Mouse (Mus musculus): ENCODE data around the gene Acap1. TPM values are rescaled to one million over a fixed set of nuclear protein-coding genes. Genes with fewer than 3 reads are reported as not detected.
"Not testable (repeated sequence)": the region's sequence is repeated elsewhere in the genome, so short reads cannot be mapped to it uniquely, and the experiment has no call there.

Acap1 gene
- polyA plus RNA-seq (2012; rRNA removed) = 2.0 and 2.5 TPM in 2 replicates

DNA sequence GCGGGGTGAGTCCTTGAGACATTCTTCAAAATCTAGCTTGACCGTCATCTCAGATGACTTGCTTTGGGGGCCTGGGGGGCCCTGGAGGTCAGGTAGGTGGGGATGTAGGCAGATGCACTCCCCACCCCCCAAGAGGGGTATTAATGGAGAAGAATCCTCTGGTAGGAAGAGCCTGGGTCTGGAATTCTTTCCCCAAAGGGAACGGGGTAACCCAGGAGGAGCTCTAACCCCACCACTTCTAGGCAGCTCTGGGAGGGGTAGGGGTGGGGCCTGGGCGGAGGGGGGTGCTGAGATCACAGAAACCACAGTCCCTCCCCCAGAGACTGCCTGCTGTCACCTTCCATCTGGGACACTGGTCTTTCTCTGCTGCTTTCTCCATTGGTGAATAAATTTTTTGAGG lies at the start of gene Acap1:
TSS of gene Acap1 (minus strand) at position 249 of the 400 bp plus-strand sequence.
- no peak for DNase-seq (ENCODE audit: low spot score)

DNA sequence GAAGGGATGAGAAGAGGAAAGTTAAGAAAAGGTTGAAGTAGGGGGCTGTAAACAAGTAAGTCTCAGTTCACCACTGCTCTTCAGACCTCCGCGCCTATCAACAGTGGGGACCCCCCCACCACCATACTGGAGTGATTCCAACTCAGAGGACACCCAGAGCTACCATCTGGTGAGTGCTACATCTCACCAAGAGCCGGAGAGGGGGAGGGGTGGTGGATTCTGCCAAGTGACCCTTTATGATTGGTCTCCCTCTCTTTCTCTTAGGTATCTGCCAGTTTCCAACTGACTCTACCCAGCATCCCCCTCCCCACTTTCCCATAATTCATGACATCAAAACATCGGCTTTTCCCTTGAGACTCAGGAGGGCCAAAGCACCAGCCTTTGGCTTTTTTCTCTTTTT lies 45.6 kb upstream of the Acap1 start:
- DNase-seq (ENCODE audit: low spot score) = no peak

DNA sequence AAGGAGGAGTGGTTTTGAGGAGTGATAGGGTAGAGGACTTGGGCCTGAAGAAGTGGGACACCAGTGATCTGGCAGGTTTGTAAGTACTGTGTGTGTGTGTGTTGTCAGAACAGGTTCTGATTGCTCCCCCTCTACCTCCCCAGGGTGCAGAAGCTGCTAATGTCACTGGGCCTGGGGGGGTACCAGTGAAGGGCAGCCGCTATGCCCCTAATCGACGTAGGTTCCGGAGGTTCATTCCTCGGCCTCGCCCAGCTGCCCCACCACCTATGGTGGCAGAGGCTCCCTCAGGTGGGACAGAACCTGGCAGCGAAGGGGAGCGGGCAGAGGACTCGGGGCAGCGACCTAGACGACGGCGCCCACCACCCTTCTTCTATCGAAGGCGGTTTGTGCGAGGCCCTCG lies 44.4 kb upstream of the Acap1 start:
- DNase-seq (ENCODE audit: low spot score) = no peak

DNA sequence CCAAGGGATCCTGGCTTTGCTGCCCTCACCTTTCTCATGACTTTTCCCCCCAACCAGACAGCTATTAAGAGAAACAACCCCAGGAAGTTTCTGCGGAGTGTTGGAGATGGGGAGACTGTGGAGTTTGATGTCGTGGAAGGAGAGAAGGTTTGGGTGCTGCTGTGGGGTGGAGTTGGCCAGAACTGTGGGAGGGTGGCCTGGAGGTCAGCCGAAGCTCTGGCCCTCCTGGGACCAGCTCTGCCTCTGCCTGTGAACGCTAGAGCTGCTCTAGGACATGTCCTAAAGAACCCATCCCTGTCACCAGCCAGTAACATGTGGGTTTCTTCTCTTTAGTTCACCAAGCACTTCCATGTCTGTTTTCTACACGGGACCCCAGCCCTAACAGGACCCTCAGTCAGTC lies 43.8 kb upstream of the Acap1 start:
- DNase-seq (ENCODE audit: low spot score) = no peak

DNA sequence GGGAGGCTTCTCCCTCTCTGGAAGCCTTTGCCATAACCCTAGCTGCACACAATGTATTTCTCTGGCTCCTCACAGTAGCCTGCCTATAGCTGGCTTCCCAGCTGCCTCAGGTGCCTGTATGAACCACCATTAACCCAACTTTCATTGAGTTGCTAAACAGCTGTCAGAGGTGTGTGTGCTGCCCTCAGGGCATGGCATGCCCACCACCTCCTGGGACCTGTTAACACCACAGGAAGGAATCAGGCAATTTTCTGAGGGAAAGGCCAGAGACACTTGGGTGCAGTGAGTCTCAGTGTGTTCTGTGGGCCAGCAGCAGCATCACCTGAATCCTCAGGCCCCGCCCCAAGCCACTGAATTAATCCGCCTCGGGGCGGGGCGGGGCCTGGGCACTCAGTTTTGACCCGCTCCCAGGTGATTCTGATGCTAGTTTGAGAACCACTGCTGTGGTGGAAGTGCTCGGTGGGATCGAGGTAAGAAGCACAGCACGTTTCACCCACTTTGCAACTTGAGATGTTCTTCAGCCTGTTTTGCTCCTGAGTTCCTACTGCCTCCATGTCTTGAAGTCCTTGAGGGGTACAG lies 43.2 kb upstream of the Acap1 start:
- DNase-seq (ENCODE audit: low spot score) = no peak

DNA sequence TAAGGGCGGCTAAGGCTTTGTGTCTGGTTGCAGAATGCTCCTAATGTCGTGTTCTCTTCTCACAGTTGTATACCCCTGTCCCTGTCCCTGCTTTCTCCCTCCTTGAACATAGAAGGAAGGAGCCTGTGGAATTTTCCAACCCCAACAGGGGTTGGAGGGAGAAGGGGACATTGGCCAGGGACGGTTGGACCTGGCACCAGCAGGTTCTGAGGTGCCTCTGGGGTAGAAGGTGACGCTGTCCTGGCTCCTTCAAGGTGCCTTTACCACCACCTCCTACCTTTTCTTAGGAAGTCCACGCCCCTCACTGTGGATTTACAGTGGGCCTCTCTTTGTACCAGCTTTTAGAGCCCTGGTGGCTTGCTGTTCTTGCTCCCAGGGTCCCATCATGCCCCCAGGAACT lies 42.5 kb upstream of the Acap1 start:
- DNase-seq (ENCODE audit: low spot score) = no peak

DNA sequence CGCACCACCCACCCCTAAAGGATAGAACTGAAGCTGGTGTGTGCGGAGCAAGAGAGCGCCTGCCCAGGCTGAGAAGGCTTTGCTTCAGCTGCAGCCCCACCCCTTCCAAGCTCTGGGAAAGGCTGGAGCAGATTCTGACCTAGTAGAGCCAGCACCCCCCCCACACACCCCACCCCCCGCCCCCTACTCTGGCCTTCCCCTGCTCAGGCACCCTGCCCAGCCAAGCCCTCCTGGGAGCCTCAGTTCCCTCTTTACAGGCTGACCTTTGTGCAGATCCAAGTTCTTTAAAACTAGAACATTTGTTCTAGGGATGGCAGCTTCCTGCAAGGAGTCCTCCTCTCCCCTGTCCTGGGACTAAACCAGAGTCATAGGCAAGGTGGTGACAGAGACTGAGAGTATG lies 42.0 kb upstream of the Acap1 start:
- DNase-seq (ENCODE audit: low spot score) = no peak

DNA sequence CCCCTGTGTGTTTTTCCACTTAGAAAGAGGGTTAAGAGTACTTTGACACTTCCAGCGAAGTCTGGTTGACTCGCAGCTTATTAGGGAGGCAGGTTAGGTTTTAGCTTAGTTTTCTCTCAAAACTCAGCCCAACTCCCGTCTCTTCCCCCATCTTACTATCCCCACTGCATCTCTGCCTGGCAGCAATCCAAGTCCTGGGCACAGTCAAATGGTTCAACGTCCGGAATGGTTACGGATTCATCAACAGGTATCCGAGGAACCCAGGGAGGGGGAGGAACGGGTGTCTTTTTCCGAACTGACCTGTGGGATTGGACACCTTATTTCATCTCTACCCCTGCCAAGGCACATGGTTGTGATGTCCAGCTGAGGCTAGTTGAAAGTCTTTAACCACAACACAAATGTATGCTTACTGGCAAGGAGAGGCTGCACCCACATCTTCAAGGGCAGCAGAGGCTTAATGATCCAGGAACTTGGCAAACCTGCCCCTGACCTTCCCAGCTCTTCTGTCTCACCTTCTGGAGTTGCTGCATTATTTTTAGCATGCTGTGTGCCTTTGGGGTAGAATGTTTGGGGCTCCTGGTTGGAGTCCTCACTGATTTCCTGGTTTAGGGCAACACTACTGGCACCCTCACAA lies 41.5 kb upstream of the Acap1 start:
- no peak for DNase-seq (ENCODE audit: low spot score)

DNA sequence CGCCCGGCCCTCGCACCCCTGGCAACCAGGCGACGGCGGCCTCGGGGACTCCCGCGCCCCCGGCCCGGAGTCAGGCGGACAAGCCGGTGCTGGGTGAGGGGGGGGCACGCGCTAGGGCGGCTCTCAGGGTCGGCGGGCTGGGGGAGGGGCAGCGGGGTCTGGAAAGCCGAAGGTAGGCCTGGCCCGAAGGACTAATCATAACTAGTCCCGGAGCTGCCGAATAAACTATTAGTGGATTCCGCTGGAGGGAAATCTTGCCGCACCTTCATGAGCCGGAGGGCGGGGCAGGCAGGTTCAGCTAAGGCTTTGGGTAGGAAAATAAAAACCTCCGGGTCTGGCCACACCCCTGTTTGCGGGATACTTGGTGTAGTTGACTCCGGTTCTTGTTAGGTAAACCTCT lies 40.8 kb upstream of the Acap1 start:
- DNase-seq (ENCODE audit: low spot score) = no peak

DNA sequence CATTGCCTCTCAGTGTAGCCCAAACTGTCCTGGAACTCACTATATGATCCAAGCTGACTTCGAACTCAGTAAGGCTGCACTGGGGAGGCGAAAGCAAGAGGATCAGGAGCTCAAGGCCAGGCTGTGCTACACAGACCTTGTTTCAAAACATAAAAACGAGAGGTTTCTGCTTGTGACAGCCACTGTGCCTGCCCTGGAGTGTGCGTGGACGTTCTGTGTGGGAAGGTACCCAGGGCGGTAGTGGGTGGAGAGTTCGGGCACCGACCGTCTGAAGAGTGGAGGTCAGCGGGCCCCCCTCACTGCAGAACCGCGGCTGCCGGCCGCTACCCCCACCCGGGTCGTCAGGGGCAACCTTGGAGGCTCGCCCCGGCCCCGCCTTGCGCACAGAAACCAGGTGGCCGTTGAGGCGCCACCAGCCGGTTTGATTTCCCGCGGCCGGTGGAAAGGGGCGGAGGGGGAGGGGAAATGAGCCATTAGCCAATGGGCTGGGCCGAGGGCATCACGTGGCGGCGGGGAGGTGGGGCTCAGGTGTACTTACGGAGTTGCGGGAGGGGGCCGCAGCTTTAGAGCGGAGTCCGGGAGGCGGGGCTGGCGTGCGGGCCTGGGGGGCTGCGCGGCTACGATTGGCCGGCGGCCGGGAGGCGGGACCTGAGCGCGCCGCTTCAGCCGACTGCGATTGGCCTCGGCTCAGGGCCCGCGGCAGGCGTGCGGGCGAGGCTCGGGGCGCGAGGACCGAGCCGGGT lies 40.0 kb upstream of the Acap1 start, which contains the start of gene Ybx2:
TSS of gene Ybx2 (plus strand) at position 660 of the 743 bp plus-strand sequence.
- peak; percentile 80 for DNase-seq (ENCODE audit: low spot score)

DNA sequence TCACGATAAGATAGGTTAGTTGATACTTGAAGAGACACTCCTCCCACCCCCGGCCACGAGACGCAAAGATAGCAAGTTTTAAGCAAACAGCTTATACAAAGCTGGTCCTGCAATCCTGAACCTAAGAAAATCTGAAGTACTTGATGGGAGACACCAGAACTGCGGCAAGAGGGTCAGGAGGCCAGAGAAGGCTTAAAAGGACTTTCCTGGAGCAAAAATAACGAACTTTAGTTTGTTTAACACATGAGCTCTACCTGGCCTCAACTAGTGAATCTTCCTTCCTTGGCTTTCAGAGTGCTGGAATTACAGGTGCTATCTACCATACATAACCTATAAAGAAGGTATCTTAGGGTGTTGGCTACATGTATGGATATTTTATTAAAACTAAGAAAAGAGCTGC lies 39.3 kb upstream of the Acap1 start:
- no peak for DNase-seq (ENCODE audit: low spot score)

DNA sequence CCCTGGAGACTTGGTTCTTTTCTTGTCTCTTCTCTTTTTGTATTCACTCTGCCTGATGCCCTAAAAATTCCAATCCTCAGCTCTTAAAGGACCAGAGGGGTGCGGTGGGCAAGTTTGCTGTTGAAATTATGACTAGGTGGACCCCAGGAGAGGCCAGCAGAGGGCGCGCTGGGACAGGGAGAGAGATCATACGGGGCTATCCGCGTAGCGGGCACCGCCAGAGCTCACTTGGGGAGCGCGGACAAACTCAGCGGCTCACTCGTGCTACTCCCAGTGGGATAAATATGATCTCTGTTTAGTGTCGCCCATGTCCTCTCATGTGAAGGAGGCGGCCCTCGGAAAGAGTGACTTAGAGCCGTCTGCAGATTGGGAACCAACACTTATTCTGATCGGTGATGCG lies 38.8 kb upstream of the Acap1 start:
- peak; percentile 89 for DNase-seq (ENCODE audit: low spot score)

DNA sequence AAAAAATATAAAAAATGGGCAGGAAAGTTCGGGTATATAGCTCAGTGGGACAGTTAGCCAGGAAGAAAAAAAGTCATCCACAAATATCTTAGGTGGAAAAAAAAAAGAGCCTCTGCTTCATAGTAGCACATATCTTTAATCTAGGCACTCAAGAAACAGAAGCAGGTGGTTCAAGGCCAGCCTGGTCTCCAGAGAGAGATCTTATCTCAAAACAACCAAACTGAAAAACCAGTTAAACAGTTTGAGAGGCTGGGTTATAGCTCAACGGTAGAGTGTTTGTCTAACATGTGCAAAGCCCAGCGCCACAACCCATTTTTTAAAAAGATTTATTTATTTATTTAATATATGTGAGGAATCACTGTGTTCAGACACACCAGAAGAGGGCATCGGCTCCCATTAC lies 37.7 kb upstream of the Acap1 start:
- no peak for DNase-seq (ENCODE audit: low spot score)

DNA sequence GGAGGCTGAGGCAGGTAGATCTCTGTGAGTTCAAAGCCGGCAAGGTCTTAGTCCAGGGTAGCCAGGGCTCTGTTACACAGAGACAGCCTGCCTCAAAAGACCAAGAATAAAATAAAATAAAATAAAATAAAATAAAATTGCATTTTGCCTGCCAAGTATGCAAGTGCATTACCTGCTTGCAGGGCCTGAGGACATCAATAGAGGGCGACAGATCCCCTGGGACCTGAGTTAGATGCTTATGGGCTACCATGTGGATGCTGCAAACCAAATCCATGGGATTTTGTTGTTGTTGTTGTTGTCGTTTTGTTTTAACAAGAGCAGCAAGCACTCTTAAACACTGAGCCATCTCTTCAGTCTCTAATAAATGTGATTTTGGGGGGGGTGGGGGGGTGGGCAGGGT lies 36.9 kb upstream of the Acap1 start:
- DNase-seq (ENCODE audit: low spot score) = no peak

DNA sequence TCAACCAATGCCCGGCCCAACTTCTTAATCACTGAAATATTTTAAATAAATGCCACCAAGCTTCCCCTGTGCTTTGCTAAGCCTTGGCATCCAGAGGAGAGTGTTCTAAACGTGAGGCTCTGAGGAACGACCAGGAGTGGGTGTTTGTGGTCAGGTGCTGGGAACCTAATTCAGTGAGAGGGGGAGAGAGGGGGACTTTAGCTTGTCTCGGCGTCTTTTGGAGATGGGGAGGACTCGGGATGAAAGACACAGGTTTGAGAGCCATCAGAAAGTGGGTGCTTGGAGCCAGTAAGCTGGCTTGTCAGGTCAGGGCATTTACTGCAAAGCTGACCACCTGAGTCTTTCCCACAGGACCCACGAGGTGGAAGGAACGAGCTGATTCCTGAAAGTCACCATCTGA lies 36.4 kb upstream of the Acap1 start:
- no peak for DNase-seq (ENCODE audit: low spot score)

DNA sequence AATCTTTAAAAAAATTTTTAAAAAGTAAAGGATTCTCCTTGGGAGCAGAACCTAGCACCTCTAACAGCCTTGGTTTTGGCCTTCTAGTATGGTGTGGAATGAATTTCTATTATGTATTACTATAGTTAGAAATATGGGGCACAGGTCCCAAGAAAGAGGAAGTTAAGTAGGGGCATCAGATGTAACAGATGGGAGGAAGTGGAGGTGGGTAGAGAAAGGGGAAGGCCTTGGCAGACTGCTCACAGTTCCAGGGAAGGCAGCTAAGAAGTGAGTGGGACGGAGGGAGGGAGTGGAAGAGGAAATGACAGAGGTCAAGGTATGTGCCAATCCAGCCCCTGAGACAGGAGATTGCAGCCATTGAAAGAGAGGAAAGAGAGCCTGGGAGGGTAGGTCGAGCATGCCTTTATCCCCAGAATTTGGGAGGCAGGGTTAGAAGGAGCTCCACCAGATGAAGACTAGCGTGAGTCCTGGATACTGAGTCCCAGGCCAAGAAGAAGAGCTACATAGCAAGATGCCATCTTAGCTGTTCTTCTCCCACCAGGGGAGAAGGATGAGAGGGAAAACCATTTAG lies 35.7 kb upstream of the Acap1 start:
- no peak for DNase-seq (ENCODE audit: low spot score)

DNA sequence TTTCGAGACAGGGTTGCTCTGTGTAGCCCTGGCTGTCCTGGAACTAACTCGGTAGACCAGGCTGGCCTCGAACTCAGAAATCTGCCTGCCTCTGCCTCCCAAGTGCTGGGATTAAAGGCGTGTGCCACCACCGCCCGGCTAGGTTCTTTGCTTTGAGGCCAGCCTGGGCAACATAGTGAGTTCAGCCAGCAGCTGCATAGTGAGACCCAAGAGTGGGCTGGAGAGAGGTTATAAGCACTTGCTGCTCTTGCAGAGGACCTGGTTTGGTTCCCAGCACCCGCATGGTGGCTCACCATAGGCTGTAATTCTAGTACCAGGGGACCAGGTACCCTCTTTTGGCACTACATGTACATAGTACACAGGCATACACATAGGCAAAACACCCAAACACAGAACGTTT lies 34.8 kb upstream of the Acap1 start:
- not testable (repeated sequence) for DNase-seq (ENCODE audit: low spot score)

DNA sequence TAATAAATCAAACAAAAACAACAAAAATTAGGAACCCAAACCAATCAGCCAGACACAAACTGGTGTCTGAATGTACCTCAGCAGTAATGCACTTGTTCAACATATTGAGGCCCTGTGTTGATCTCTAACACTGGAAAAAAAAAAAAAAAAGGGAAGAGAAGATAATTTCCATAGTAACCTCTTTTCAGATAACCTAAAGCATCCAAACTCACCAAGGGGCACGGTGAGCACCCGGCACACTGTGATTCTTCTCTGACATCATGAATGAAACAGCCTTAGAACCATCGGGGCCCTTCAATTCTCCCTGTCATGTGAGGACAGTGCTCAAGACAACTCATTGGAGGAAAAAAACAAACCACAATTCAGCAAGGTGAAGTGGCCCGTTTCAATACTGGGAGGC lies 34.4 kb upstream of the Acap1 start:
- no peak for DNase-seq (ENCODE audit: low spot score)

DNA sequence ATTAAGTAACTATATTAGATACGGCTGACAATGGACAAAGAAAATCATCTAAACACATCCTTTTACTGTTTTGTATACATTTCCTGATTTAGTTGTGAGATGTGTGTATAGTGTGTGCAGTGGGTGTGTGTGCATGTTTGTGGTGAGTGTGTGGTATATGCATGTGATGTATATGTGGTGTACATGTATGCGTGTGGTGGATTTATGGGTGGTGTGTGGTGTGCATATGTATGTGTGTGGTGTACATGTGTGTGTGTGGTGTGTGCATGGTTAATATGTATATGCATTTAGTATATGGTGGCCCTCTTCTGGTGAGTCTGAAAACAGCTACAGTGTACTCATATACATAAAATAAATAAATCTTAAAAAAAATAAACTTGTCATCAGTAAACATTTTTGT lies 32.2 kb upstream of the Acap1 start:
- DNase-seq (ENCODE audit: low spot score) = no peak

DNA sequence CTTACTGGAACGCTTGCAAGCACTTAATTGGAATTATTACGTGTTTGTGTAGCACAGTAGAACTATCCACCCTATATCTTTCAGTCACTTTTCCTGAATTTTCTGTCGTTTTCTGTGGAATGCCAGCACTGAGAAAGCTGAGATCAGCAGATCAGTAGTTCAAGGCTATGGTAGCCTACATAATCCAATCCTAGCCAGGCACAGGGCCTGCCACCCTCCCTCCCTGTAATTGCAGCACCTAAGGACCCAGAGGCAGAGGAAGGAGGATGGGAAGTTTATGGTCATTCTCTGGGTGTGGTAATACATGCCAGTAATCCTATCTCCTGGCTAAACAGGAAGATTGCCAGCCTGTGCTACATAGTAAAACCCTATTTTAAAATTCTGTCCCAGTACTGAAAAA lies 27.5 kb upstream of the Acap1 start:
- no peak for DNase-seq (ENCODE audit: low spot score)

DNA sequence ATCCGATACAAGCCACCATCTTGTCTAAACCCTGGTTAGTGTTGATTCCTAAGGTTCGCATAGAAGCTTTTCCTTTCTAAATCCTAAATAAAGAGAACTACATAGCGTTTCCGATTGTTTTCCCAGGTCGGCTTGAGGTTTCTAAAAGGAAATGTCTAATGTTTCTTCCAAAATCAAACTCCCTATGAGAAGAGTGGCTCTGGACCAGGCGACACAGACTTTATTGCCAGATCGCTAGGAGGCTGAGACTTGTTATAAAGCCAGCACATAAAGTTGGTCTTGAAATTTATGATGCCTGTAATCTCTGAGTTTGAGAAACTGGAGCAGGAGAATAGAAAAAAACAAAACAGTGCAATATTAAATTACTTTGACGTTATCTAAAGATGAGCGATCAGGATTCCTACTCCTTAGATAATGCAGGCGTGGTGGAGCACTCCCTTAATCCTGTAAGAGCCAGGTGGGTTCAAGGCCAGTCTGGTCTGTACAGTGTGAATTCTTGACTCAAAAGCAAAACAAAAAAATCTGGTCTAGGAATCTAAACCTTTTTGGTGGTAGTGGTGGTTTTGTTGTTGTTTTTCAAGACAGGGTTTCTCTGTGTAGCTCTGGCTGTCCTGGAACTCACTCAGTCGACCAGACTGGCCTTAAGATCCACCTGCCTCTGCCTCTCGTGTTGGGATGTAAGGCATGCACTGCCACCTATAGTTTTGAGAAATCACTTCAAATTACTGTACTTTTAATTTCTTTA lies 26.8 kb upstream of the Acap1 start:
- no peak for DNase-seq (ENCODE audit: low spot score)

Measured in urinary bladder, adult 2 months (tissue).